Mouse (Mus musculus): ENCODE data around the gene Pacs2.
A peak's percentile ranks its signal among the peaks of the same experiment; 100 is the strongest.

Pacs2 gene

DNA sequence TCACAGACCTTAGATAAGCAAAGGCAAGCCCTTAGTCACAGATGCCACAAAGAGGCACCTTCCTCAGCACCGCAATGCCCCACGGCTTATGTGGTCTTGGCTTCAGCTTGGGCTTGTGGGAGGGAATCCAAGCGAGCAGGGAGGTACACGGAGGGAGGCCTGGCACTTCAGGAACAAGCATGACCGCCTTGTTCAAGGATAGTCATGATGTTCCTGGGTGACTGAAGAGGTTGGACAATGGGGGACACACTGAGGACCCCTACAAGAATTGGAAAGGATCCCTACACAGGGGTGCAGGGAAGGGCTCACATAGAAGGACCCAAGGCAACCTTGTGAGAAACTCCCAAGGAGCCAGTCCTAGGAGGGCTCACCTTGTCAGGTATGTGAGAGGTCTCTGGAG lies 82.7 kb downstream of the Pacs2 start:
- DNase-seq = peak; percentile 56

DNA sequence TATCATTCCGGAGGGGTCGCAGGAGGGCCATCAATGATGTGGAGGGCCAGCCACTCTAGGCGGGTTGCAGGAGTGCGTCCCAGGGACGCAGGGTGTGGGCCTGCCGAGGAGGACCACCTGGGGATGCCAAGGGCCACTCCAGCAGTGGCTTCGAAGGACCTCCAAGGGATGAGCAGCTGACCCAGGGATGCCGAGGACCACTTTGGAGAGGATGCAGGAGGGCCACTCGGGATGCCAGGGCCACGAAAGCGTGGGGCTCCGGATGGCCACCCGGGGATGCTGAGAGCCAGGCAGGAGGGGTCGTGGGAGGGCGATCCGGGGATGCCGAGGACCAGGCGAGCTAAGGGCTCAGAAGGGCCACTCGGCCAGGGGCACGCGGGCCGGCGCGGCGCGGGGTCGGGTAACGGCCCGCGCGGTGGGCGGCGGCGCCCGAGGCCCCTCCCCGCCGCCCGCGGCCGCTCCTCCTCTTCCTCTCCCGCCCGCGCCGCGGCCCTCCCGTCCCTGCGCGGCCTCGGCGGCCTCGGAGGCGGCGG lies 83.5 kb downstream of the Pacs2 start, which contains the start of gene Mta1:
Gene Mta1 (plus strand): TSS at position 530 of the 533 bp plus-strand sequence.
- peak; percentile 71 for DNase-seq

GRCm38 (mm10) chr12:113098530-113099151 lies 84.3 kb downstream of the Pacs2 start:
- peak; percentile 61 for DNase-seq

- peak; percentile 56 for DNase-seq
Observed at GRCm38 (mm10) chr12:113099470-113100237, 85.3 kb downstream of the Pacs2 start.

GRCm38 (mm10) chr12:113100448-113101076 lies 86.3 kb downstream of the Pacs2 start:
- peak; percentile 79 for DNase-seq

GRCm38 (mm10) chr12:113101251-113101960 lies 87.1 kb downstream of the Pacs2 start:
- DNase-seq = no peak

- DNase-seq = peak; percentile 77
Observed at GRCm38 (mm10) chr12:113102461-113102860, 88.2 kb downstream of the Pacs2 start.

DNA sequence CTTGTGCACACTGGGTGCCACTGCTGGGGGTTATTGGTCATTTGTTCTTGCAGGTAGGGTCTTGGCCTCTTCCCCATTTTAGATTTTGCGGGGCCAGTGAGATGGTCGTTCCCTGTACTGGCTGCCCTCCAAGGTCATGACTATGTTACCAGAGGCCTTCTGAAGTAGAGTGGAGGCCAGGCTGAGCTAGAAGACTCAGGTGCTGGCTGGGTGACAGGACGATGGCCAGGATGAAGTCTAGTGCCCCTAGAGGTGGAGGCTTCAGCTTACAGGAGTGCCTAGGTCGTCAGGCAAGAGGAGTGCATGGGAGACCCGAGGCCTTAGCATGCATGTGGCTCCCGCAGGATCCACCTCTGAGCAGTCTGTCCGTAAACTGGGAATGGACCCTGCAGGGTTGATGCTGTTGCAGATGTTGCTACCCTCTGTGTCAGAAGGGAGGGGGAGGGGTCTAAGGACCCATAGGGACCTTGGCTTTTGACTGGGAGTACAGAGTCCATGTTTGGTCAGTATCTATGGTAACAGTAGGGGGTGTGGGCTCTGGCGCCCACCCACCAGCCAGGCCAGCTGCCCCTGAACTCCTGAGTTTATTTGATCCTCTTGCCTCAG lies 89.6 kb downstream of the Pacs2 start:
- peak; percentile 45 for DNase-seq

DNA sequence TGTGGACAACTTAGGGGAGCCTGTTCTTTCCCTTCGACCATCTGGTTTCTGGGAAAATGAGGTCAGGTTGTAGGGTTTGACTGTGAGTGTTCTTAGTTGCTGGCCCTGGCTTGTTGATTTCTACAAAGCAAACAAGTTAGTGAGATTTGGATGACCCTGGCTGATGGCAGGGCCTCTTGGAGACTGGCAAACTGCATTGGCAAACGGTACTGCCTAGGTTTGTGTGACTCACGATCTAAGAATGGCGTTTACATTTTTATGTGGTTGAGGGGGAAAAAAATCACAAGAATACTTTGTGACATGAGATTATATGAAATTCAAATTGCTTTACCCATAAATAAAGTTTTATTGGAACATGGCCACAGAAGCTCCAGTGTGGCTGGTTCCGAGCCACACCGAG lies 92.1 kb downstream of the Pacs2 start:
- no peak for DNase-seq

DNA sequence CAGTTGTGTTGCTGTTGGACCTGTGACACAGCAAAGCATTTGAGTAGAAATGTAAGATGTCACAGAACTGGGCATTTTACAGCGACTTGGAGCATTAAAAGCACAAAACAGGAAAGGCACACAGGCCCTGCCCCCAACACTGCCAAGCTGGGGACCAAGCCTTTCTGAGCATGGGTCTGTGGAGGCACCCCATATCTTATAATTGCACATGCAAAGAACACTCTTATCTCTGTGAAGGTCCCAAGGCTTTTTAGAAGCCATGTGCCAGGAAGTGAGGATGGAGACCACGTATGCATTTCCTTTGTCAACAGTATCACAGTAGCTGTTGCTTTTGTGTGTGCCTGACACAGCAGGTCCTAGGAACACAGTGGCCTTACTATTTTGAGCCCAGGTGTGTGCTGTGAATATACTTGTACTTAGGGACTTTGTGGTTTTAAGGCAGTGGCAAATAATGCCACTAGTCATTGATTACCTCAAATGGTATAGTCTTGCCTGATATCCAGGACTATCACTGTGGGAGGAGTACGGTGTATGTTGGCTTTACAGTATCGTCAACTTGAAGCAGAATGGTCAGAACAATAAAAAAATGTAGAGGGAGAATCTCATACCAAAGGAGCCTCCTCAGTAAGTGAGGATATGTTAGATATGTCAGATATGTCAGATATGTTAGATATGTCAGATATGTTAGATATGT lies 93.3 kb downstream of the Pacs2 start:
- no peak for DNase-seq

DNA sequence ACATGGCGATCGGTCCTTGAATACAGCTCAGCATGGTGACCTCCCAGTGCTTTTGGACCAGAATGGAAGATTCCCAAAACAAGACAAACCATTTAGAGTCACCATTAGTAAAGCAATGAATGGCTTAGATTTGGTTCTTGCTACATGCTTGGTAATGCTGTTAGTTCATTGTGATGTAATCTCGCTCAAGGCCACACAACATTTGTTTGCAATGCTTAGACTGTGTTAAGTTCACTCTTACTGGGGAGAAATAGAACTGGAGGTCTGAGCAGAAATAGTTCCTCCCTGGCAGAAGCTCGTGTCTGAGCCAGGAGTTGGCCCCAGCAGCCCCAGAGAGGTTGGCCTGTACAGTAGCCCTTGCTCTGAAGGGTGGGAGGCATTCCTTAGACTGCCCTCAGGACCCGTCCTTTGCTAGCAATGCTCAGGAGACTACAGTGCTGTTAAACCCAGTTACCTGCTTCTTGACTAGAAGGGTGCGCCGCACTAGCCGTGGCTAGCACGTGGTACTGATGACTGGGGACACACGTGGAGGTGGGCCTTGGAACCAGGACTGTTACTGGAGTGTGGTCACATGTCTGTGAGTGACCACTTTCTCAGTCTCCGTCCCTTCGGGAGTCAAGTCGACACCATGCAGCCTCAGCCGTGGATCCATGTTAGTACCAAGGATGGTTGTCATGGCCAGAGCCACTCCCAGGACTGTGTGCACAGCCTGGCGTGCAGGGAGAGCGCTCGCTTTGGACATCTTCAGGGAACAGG lies 94.4 kb downstream of the Pacs2 start:
- DNase-seq = no peak

- no peak for DNase-seq
Observed at GRCm38 (mm10) chr12:113109801-113110200, 95.5 kb downstream of the Pacs2 start.

DNA sequence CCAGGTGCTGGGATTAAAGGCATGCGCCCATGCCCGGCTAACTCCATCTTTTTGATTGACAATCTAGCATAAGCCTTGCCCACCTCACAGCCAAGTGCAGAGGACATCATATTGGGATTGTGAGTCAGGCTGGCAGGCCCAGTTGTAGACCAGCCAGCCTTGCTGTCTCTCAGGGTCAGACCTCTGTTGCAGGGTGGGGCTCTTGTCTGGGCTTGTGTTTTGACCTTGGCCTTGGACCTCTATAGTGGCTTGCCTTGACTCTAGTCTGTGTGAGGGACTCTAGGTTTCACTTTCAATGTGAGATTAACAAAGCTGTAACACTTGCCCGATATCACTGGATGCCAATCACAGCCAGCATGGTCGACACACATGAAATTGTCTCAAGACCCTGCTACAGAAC lies 99.8 kb downstream of the Pacs2 start:
- no peak for DNase-seq

DNA sequence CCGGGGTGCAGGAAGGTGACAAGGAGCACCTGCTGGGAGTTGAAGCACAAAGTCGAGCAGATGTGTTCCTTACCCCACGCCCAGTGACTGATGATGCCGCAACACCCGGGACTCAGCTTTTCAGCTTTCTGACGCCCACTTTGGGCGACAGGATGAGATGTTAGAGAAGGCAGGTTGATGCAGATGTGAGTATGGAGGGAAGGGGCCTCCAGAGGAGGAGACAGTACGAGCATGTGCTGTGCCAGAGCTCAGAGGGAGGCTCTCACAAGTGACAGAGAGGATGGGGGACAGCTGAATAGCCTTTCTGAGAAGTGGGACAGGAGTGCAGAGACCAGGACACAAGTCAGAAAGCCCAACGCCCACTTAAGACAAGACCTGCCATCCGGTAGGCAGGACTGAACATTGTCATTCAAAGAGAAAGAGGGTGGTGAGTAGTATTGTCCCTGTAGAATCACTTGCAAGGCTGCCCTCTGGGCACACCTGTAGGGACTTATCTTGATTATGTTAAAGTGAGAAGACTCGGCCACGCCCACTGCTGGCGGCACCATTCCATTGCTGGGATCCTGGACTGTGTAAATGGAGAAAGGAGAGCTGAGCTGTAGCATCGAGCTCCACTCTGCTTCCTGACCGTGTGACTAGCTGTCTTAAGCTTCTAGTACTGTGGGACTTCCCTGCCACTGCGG lies 100.7 kb downstream of the Pacs2 start:
- DNase-seq = no peak

GRCm38 (mm10) chr12:113119516-113120410 lies 105.5 kb downstream of the Pacs2 start:
- peak; percentile 85 for DNase-seq
